Mouse (Mus musculus): ENCODE measurements around the gene Majin.

DNA sequence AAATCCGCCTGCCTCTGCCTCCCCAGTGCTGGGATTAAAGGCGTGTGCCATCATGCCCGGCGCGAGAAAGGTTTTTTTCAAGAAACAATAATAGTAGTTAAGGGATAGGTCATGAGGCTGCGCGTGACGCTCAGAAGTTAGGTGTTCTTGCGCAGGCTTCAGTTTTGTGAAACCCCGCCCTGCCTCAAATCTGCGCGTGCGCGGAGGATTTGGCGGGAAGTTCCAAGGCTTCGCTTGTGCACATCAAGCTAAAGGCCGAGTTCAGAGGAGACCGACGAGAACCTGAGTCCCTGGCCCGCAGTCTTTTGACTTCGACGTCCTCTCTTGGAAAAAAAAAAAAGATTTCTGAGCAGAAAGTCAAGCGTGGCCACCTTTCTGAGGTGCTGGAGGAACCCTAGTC, at the start of gene Majin:
- TF ChIP-seq CTCF (IDR thresholded peaks at IDR 0.05; ENCODE audit: extremely low read depth, insufficient read length, insufficient replicate concordance, low read depth, low read length) (no peak), POLR2A (IDR thresholded peaks at IDR 0.05; ENCODE audit: low read depth, low read length) (no peak)
